Mouse (Mus musculus): ENCODE data around the gene Tceanc2. TPM values are rescaled to one million over a fixed set of nuclear protein-coding genes. Genes with fewer than 3 reads are reported as not detected.
A peak's percentile ranks its signal among the peaks of the same experiment; 100 is the strongest.

Tceanc2 gene
- polyA plus RNA-seq, 1 experiment from 2014 or later, result 28.0 TPM

DNA sequence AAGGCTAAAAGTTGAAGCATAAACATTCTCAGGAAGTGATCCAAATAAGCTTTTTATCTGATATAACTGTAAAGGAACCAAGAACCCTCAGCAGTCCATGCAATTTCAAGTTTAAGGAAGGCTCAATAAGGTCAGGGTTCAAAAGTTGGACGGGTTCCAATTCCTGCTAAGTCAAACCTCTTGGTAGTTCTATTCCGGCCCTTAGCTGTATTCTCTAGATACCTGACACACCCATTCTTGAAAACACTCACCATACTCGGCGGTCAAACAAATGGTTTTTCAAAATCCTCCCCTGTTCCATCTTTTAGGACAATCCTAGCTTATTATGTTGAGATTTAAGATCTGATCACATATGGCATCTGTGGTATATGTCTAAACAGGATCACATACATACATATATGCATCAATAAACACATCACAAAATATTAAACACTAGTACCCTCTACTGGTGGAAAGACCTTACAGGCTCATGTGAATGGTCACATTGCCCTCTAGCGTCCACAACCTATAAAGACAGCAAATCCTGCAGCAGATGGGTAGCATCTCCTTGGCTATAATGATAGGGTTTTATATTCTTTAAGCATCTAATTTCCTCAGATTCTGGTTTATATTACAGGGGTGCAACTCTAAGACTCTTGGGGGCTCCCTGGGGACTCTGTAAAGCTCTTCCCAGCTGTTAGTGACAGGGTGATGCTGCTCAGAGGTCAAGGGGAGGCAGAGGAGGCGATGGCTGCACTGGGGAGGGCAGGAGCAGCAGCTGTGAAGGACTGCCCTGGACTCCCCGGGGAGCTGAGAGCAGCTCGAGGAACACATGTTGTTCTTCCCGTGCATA is 14.9 kb downstream of the Tceanc2 start:
- WGBS, result 46% methylated on average over 9 of the region's 9 CpGs
- no peak overlapping the region for H3K4me3 ChIP-seq (ENCODE audit: low read depth, low read length)
- H3K4me1 ChIP-seq (ENCODE audit: control insufficient read depth, insufficient read depth, low read length), result no peaks in the 10 kb centered on the region
- H3K36me3 ChIP-seq (ENCODE audit: control insufficient read depth, insufficient read depth, low read length), result 0 out of 2 replicates have a peak, but pooled peaks cover 17% of the 10 kb centered on the region
- H3K9me3 ChIP-seq (replicated peaks; ENCODE audit: control insufficient read depth, low read length), result no peaks in the 10 kb centered on the region
- no peak overlapping the region for H3K4me2 ChIP-seq (ENCODE audit: low read length)
- DNase-seq (ENCODE audit: low spot score) (peak; percentile 94), ATAC-seq (peak; percentile 91)
- H3K27me3 ChIP-seq (replicated peaks; ENCODE audit: control insufficient read depth, insufficient read depth, low read length), result no peaks in the 10 kb centered on the region
- H3K27ac ChIP-seq (ENCODE audit: low read depth, low read length), result peak overlapping the region; percentile 22; the same call in 1 of the 2 replicates
- H3K9ac ChIP-seq (ENCODE audit: low read length), result no peak overlapping the region

- Histone ChIP-seq H3K4me3 (ENCODE audit: low read depth, low read length) (no peak overlapping the region), H3K4me2 (ENCODE audit: low read length) (no peak overlapping the region), H3K9ac (ENCODE audit: low read length) (no peak overlapping the region), H3K27ac (ENCODE audit: low read depth, low read length) (peak overlapping the region; percentile 22; the same call in 1 of the 2 replicates), H3K9me3 (replicated peaks; ENCODE audit: control insufficient read depth, low read length) (no peaks in the 10 kb centered on the region), H3K4me1 (ENCODE audit: control insufficient read depth, insufficient read depth, low read length) (no peaks in the 10 kb centered on the region), H3K36me3 (ENCODE audit: control insufficient read depth, insufficient read depth, low read length) (peaks cover 21% of the 10 kb centered on the region; the same call in 1 of the 2 replicates), H3K27me3 (replicated peaks; ENCODE audit: control insufficient read depth, insufficient read depth, low read length) (no peaks in the 10 kb centered on the region)
- ATAC-seq (peak; percentile 44; the same call in 1 of the 2 replicates), DNase-seq (ENCODE audit: low spot score) (no peak)
- WGBS, result 89% methylated on average over 10 of the region's 10 CpGs
These were observed 15.6 kb downstream of the Tceanc2 start for GRCm38 (mm10) chr4:107163341-107163740.

DNA sequence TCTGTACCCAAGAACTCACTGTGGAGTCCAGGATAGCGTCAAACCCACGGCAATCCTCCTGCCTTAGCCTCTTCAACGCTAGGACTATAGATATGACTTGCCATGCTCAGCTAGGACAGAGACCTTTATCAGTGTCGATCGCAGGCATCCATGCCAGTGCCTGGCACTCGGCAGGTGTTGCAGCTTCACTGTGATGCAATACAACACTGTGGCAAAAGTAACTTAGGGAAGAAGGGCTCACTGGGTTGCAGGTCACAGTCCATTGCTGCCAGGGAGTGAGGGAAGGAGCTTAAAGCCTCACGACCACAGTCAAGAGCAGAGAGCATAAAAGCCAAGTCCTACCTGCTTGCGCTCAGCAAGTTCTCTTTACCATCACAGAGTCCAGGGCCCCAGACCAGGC is 18.7 kb downstream of the Tceanc2 start:
- H3K9me3 ChIP-seq (replicated peaks; ENCODE audit: control insufficient read depth, low read length), result no peaks in the 10 kb centered on the region
- H3K27ac ChIP-seq (ENCODE audit: low read depth, low read length), result no peak overlapping the region
- no peak for DNase-seq (ENCODE audit: low spot score)
- no peak overlapping the region for H3K9ac ChIP-seq (ENCODE audit: low read length)
- WGBS, result 90% methylated on average over 8 of the region's 8 CpGs
- no peaks in the 10 kb centered on the region for H3K4me1 ChIP-seq (ENCODE audit: control insufficient read depth, insufficient read depth, low read length)
- no peak overlapping the region for H3K4me2 ChIP-seq (ENCODE audit: low read length)
- H3K4me3 ChIP-seq (ENCODE audit: low read depth, low read length), result no peak overlapping the region
- peaks cover 29% of the 10 kb centered on the region for H3K36me3 ChIP-seq (ENCODE audit: control insufficient read depth, insufficient read depth, low read length)
- H3K27me3 ChIP-seq (replicated peaks; ENCODE audit: control insufficient read depth, insufficient read depth, low read length), result no peaks in the 10 kb centered on the region
- ATAC-seq, result no peak

GRCm38 (mm10) chr4:107159166-107159773 is 19.6 kb downstream of the Tceanc2 start:
- no peak for ATAC-seq
- Histone ChIP-seq H3K27me3 (replicated peaks; ENCODE audit: control insufficient read depth, insufficient read depth, low read length) (no peaks in the 10 kb centered on the region), H3K4me1 (ENCODE audit: control insufficient read depth, insufficient read depth, low read length) (no peaks in the 10 kb centered on the region), H3K9ac (ENCODE audit: low read length) (no peak overlapping the region), H3K9me3 (replicated peaks; ENCODE audit: control insufficient read depth, low read length) (no peaks in the 10 kb centered on the region), H3K4me2 (ENCODE audit: low read length) (no peak overlapping the region), H3K27ac (ENCODE audit: low read depth, low read length) (no peak overlapping the region), H3K4me3 (ENCODE audit: low read depth, low read length) (no peak overlapping the region), H3K36me3 (ENCODE audit: control insufficient read depth, insufficient read depth, low read length) (peaks cover 24% of the 10 kb centered on the region)
- DNase-seq (ENCODE audit: low spot score), result no peak
- WGBS, result 89% methylated on average over 11 of the region's 11 CpGs

DNA sequence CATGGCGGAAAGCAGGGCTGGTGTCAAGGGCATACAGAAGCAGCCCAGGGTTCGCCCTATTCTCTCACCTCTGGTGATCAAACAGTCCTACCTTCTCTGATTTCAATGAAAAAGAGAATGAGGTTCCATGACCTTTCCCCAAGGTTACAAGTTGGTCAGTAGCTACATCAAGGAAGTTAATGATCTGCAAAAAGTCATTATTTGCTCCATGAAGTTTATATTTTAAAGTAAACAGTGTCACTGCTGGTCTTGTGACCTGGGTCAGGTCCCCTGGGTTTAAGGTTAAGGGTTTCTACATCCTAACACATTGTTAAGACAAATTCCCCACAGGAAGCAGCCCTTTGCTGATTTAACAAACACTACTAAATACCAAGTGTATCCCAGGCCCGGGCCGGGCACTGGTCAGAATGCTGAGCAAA is 21.9 kb downstream of the Tceanc2 start:
- Histone ChIP-seq H3K9me3 (replicated peaks; ENCODE audit: control insufficient read depth, low read length) (no peaks in the 10 kb centered on the region), H3K4me2 (ENCODE audit: low read length) (no peak overlapping the region), H3K27ac (ENCODE audit: low read depth, low read length) (no peak overlapping the region), H3K4me3 (ENCODE audit: low read depth, low read length) (no peak overlapping the region), H3K36me3 (ENCODE audit: control insufficient read depth, insufficient read depth, low read length) (peaks cover 27% of the 10 kb centered on the region), H3K4me1 (ENCODE audit: control insufficient read depth, insufficient read depth, low read length) (no peaks in the 10 kb centered on the region), H3K9ac (ENCODE audit: low read length) (no peak overlapping the region), H3K27me3 (replicated peaks; ENCODE audit: control insufficient read depth, insufficient read depth, low read length) (no peaks in the 10 kb centered on the region)
- ATAC-seq (no peak), DNase-seq (ENCODE audit: low spot score) (no peak)
- WGBS, result 97% methylated on average over 4 of the region's 4 CpGs

DNA sequence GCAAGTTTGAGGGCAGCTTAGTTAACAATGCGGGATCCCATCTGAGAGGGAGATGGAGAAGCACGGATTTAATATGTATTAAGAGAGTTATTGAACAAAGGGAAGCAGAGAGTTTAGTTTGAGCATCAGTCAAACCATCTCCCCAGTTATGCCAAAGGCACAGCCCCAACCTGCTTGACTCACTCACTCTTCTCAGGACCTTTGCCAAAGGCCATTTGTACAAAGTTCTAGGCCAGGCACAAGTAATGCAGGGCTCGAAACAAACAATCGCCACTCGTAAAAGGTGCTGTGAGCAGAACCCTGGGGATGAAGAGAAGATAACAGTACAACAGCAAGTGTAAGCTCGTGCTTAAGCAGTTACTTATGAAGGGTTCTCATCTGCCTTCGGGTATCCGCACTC is 26.3 kb downstream of the Tceanc2 start:
- H3K4me3 ChIP-seq (ENCODE audit: low read depth, low read length), result no peak overlapping the region
- DNase-seq (ENCODE audit: low spot score) (no peak), ATAC-seq (no peak)
- H3K27me3 ChIP-seq (replicated peaks; ENCODE audit: control insufficient read depth, insufficient read depth, low read length), result no peaks in the 10 kb centered on the region
- no peaks in the 10 kb centered on the region for H3K9me3 ChIP-seq (replicated peaks; ENCODE audit: control insufficient read depth, low read length)
- H3K9ac ChIP-seq (ENCODE audit: low read length), result no peak overlapping the region
- peaks cover 14% of the 10 kb centered on the region for H3K36me3 ChIP-seq (ENCODE audit: control insufficient read depth, insufficient read depth, low read length)
- H3K4me1 ChIP-seq (ENCODE audit: control insufficient read depth, insufficient read depth, low read length), result no peaks in the 10 kb centered on the region
- 88% methylated on average over 8 of the region's 8 CpGs for WGBS
- no peak overlapping the region for H3K27ac ChIP-seq (ENCODE audit: low read depth, low read length)
- no peak overlapping the region for H3K4me2 ChIP-seq (ENCODE audit: low read length)

GRCm38 (mm10) chr4:107150991-107151390 is 27.9 kb downstream of the Tceanc2 start:
- Histone ChIP-seq H3K27ac (ENCODE audit: low read depth, low read length) (no peak overlapping the region), H3K4me1 (ENCODE audit: control insufficient read depth, insufficient read depth, low read length) (no peaks in the 10 kb centered on the region), H3K36me3 (ENCODE audit: control insufficient read depth, insufficient read depth, low read length) (peaks cover 28% of the 10 kb centered on the region), H3K9me3 (replicated peaks; ENCODE audit: control insufficient read depth, low read length) (no peaks in the 10 kb centered on the region), H3K4me2 (ENCODE audit: low read length) (no peak overlapping the region), H3K27me3 (replicated peaks; ENCODE audit: control insufficient read depth, insufficient read depth, low read length) (no peaks in the 10 kb centered on the region), H3K4me3 (ENCODE audit: low read depth, low read length) (no peak overlapping the region), H3K9ac (ENCODE audit: low read length) (no peak overlapping the region)
- WGBS, result 86% methylated on average over 6 of the region's 6 CpGs
- ATAC-seq (no peak), DNase-seq (ENCODE audit: low spot score) (no peak)

- WGBS, result 94% methylated on average over 8 of the region's 8 CpGs
- Histone ChIP-seq H3K4me2 (ENCODE audit: low read length) (no peak overlapping the region), H3K4me1 (ENCODE audit: control insufficient read depth, insufficient read depth, low read length) (peaks cover 21% of the 10 kb centered on the region), H3K36me3 (ENCODE audit: control insufficient read depth, insufficient read depth, low read length) (peaks cover 18% of the 10 kb centered on the region), H3K4me3 (ENCODE audit: low read depth, low read length) (no peak overlapping the region), H3K27me3 (replicated peaks; ENCODE audit: control insufficient read depth, insufficient read depth, low read length) (no peaks in the 10 kb centered on the region), H3K9ac (ENCODE audit: low read length) (no peak overlapping the region), H3K9me3 (replicated peaks; ENCODE audit: control insufficient read depth, low read length) (no peaks in the 10 kb centered on the region), H3K27ac (ENCODE audit: low read depth, low read length) (no peak overlapping the region)
- DNase-seq (ENCODE audit: low spot score), result no peak
- ATAC-seq, result no peak
These were observed 35.4 kb downstream of the Tceanc2 start for GRCm38 (mm10) chr4:107143511-107143910.
